Mouse (Mus musculus) embryonic fibroblast, embryonic 13.5 days (primary cell): ENCODE results near the gene Slc25a30.

Source experiments
- CTCF ChIP-seq: IDR thresholded peaks from 2 replicates; pipeline ENCODE4 v1.5.1; 2011; ENCODE audit warnings: mild to moderate bottlenecking, control low read depth, low read length, moderate library complexity, borderline replicate concordance; ENCODE audit not compliant: insufficient read depth
- POLR2A ChIP-seq: IDR thresholded peaks from 2 replicates; pipeline ENCODE4 v1.6.1; 2011; ENCODE audit warnings: low read depth, mild to moderate bottlenecking, control low read depth, low read length, moderate library complexity

GRCm38 (mm10) chr14:75751040-75751439, 35.8 kb downstream of the Slc25a30 start:
- TF ChIP-seq CTCF (no peak), POLR2A (no peak)
